Mouse (Mus musculus) adrenal gland, postnatal 14 days (tissue): ENCODE measurements around the gene Cpt1a. TPM values are rescaled to one million over a fixed set of nuclear protein-coding genes. Genes with fewer than 3 reads are reported as not detected.

ENCODE experiments used
- DNase-seq: peaks from one replicate; pipeline ENCODE4 v3.0.0; 2021; ENCODE audit warnings: mixed read lengths
- microRNA-seq, 2 experiments: library from miRNA; unstranded; fragments of <30 nt; microRNA quantifications; one replicate each; pipeline ENCODE4 v1.2.0; 2021
- total RNA-seq: library from RNA; stranded (reverse); gene quantifications from 2 replicates; pipeline ENCODE4 v1.2.3, GENCODE M21; 2021

Gene Cpt1a
- total RNA-seq, 1 experiment from 2014 or later, result 315 TPM

DNA sequence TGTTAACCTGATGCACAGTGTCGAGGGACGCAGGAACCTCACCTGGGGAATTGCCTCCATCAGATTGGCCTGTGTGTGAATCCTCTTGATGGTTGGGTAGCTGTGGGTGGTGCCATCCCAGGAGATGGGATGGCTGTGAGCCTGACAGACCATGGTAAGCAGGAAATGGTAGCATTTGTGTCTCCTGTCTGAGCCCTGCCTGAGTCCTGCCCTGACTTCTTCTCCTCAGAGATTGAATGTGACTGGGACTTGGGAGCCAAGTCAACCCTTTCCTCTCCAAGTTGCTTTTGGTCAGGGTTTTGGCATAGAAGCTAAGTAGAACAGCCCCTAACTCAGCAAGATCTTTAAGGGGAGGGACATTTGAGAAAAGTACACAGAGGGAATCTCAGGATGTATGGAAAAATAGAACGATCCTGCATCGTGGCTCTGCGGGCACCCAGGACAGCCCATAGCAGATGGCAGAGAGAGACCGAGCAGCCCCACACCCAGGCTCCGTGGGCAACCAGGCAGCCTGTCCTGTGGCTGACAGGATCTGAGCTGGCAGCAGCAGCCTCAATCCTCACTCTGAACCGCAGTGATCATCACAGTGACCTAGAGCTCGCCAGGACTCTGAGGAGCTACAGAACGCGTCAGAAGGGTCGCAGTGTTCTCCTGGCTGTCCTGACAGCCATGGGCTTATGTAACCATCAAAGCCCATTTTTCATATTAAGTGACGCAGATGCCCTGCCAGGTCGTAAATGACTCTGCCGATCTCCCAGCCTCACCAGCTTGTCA lies 106.1 kb downstream of the Cpt1a start:
- no peak for DNase-seq

GRCm38 (mm10) chr19:3429156-3429816 lies 107.2 kb downstream of the Cpt1a start:
- no peak for DNase-seq

DNA sequence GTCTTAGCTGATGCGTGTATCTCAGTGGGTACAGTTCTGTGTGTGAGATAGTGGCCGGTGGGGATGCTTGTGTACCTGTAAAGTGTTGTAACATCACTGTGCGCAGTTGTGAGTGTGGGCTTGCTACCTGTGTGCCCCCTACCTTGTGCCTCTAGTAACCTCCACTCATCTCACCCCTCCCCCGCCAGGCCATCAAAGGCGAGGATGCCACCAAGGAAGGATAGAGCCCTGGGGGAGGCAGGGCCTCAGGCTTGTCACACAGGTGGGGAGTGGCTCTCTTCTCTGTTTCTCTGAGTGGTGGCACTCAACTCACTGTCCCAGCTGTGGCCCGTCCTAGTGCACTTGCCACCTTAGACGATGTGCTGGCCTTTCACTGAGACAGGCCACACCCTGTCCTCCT lies 108.9 kb downstream of the Cpt1a start:
- no peak for DNase-seq

GRCm38 (mm10) chr19:3431969-3432368 lies 109.8 kb downstream of the Cpt1a start:
- no peak for DNase-seq

- DNase-seq, result no peak
Observed at GRCm38 (mm10) chr19:3434124-3434523, 112.0 kb downstream of the Cpt1a start.

GRCm38 (mm10) chr19:3434641-3435040 lies 112.5 kb downstream of the Cpt1a start:
- no peak for DNase-seq

Small RNAs within 50 kb of the gene (microRNA-seq; reads per million reads assigned to microRNA genes)
- 0 to 0.85 reads per million in 2 experiments for gene Mir6984

Other genes starting within 250 kb of the Cpt1a start
- 82.6 and 91.7 TPM in 2 replicates for gene Mrpl21, start 39.4 kb upstream of the Cpt1a start, total RNA-seq
- gene Ighmbp2, start 39.3 kb upstream of the Cpt1a start, total RNA-seq, result 5.7 and 6.8 TPM in 2 replicates
- gene Tesmin, start 66.5 kb downstream of the Cpt1a start, total RNA-seq, result 0.56 and 1.3 TPM in 2 replicates
- gene Gal, start 92.2 kb downstream of the Cpt1a start, total RNA-seq, result 21.5 and 21.9 TPM in 2 replicates